Mouse (Mus musculus): Measurements from ENCODE around the gene Dusp3.
"Not testable (repeated sequence)": the region's sequence is repeated elsewhere in the genome, so short reads cannot be mapped to it uniquely, and the experiment has no call there.

The Dusp3 gene

GRCm38 (mm10) chr11:102011510-102011909 is 24.7 kb upstream of the Dusp3 start:
- in situ Hi-C loops (cut with MboI, MseI): no loop called here

- in situ Hi-C loops (cut with MboI, MseI): no loop called here
Observed at GRCm38 (mm10) chr11:102010140-102010539, 23.3 kb upstream of the Dusp3 start.

- in situ Hi-C loops (cut with MboI, MseI): no loop called here
Observed at GRCm38 (mm10) chr11:102008954-102009637, 22.3 kb upstream of the Dusp3 start.

- in situ Hi-C loops (cut with MboI, MseI): no loop called here
Observed at GRCm38 (mm10) chr11:102008372-102008771, 21.6 kb upstream of the Dusp3 start.

- in situ Hi-C loops (cut with MboI, MseI): no loop called here
Observed at GRCm38 (mm10) chr11:102006688-102007087, 19.9 kb upstream of the Dusp3 start.

- in situ Hi-C loops (cut with MboI, MseI): no loop called here
Observed at GRCm38 (mm10) chr11:102006271-102006670, 19.5 kb upstream of the Dusp3 start.

- in situ Hi-C loops (cut with MboI, MseI): no loop called here
Observed at GRCm38 (mm10) chr11:102004251-102004650, 17.4 kb upstream of the Dusp3 start.

GRCm38 (mm10) chr11:101999466-101999865 is 12.7 kb upstream of the Dusp3 start:
- in situ Hi-C loops (cut with MboI, MseI): no loop called here

- in situ Hi-C loops (cut with MboI, MseI): no loop called here
Observed at GRCm38 (mm10) chr11:101998258-101998657, 11.4 kb upstream of the Dusp3 start.

- in situ Hi-C loops (cut with MboI, MseI): no loop called here
Observed at GRCm38 (mm10) chr11:101995938-101996337, 9.1 kb upstream of the Dusp3 start.

GRCm38 (mm10) chr11:101994100-101994499 is 7.3 kb upstream of the Dusp3 start:
- in situ Hi-C loops (cut with MboI, MseI): no loop called here

- in situ Hi-C loops (cut with MboI, MseI): no loop called here
Observed at GRCm38 (mm10) chr11:101992411-101992810, 5.6 kb upstream of the Dusp3 start.

GRCm38 (mm10) chr11:101991813-101992212 is 5.0 kb upstream of the Dusp3 start:
- in situ Hi-C loops (cut with MboI, MseI): no loop called here

- in situ Hi-C loops (cut with MboI, MseI): no loop called here
Observed at GRCm38 (mm10) chr11:101990244-101990643, 3.4 kb upstream of the Dusp3 start.

- in situ Hi-C loops (cut with MboI, MseI): no loop called here
Observed at GRCm38 (mm10) chr11:101985990-101986389, 823 bp downstream of the Dusp3 start.

GRCm38 (mm10) chr11:101985450-101985849 is 1.4 kb downstream of the Dusp3 start:
- in situ Hi-C loops (cut with MboI, MseI): not testable (repeated sequence)

GRCm38 (mm10) chr11:101984054-101985025 is 2.5 kb downstream of the Dusp3 start, which contains the start of gene Cfap97d1:
Gene Cfap97d1, plus strand, starts transcription at chr11:101984279.
- in situ Hi-C loops (cut with MboI, MseI): no loop called here

GRCm38 (mm10) chr11:101983431-101983921 is 3.3 kb downstream of the Dusp3 start:
- in situ Hi-C loops (cut with MboI, MseI): no loop called here

GRCm38 (mm10) chr11:101982981-101983411 is 3.8 kb downstream of the Dusp3 start:
- in situ Hi-C loops (cut with MboI, MseI): no loop called here

- in situ Hi-C loops (cut with MboI, MseI): no loop called here
Observed at GRCm38 (mm10) chr11:101981850-101982249, 5.0 kb downstream of the Dusp3 start.

GRCm38 (mm10) chr11:101980603-101981157 is 6.1 kb downstream of the Dusp3 start:
- in situ Hi-C loops (cut with MboI, MseI): no loop called here

- in situ Hi-C loops (cut with MboI, MseI): no loop called here
Observed at GRCm38 (mm10) chr11:101979140-101979539, 7.7 kb downstream of the Dusp3 start.
